Mouse (Mus musculus) heart, embryonic 16.5 days (tissue): ENCODE measurements around the gene St7l. TPM values are rescaled to one million over a fixed set of nuclear protein-coding genes. Genes with fewer than 3 reads are reported as not detected.

ENCODE experiments used
- ATAC-seq: fragments of 200-750 bp; cut with Nextera tagmentation; replicated peaks from 2 replicates; pipeline ENCODE4 v1.8.0; 2017; ENCODE audit warnings: moderate number of reproducible peaks; ENCODE audit not compliant: insufficient read depth, low FRiP score; ENCODE audit errors: extremely low read depth
- H3K27ac ChIP-seq: fragments of 300-500 bp; sonication (generic); 2 replicates; pipeline ENCODE4 v1.5.1; 2014; ENCODE audit warnings: mild to moderate bottlenecking, low read length, control low read depth, moderate library complexity
- H3K27me3 ChIP-seq: fragments of 300-500 bp; sonication (generic); 2 replicates; pipeline ENCODE4 v1.6.1; 2014; ENCODE audit warnings: low read length, mixed read lengths; ENCODE audit not compliant: control insufficient read depth, insufficient read depth
- H3K36me3 ChIP-seq: fragments of 300-500 bp; sonication (generic); 2 replicates; pipeline ENCODE4 v1.6.1; 2014; ENCODE audit not compliant: control insufficient read depth, insufficient read depth
- H3K4me1 ChIP-seq: fragments of 300-500 bp; sonication (generic); 2 replicates; pipeline ENCODE4 v1.6.1; 2014; ENCODE audit warnings: low read length, mixed read lengths; ENCODE audit not compliant: control insufficient read depth, insufficient read depth
- H3K4me2 ChIP-seq: fragments of 300-500 bp; sonication (generic); 2 replicates; pipeline ENCODE4 v1.6.1; 2014; ENCODE audit warnings: low read depth, mild to moderate bottlenecking, control low read depth, low read length
- H3K4me3 ChIP-seq: fragments of 300-500 bp; sonication (generic); 2 replicates; pipeline ENCODE4 v1.5.1; 2014; ENCODE audit warnings: mild to moderate bottlenecking, control low read depth, low read length
- H3K9ac ChIP-seq: fragments of 300-500 bp; sonication (generic); 2 replicates; pipeline ENCODE4 v1.6.1; 2014; ENCODE audit warnings: low read length, control low read depth
- H3K9me3 ChIP-seq: fragments of 300-500 bp; sonication (generic); replicated peaks from 2 replicates; pipeline ENCODE4 v1.6.1; 2016; ENCODE audit warnings: low read length; ENCODE audit not compliant: control insufficient read depth
- WGBS: fragments of 180-500 bp; shearing (Covaris S2); extraction: QIAGEN DNeasy Blood & Tissue Kit; methylation state at CpG from one replicate; pipeline ENCODE4 v1.1.7; 2014; 5-methylcytosine and 5-hydroxymethylcytosine counted together
- polyA plus RNA-seq: library from polyadenylated mRNA; unstranded; fragments of >200 nt; fragmentation: Nextera tagmentation; extraction: Ambion mirVana; gene quantifications from 2 replicates; pipeline ENCODE4 v1.2.1, GENCODE M21; 2015

Gene St7l
- polyA plus RNA-seq, 1 experiment from 2014 or later = 29.1 TPM

DNA sequence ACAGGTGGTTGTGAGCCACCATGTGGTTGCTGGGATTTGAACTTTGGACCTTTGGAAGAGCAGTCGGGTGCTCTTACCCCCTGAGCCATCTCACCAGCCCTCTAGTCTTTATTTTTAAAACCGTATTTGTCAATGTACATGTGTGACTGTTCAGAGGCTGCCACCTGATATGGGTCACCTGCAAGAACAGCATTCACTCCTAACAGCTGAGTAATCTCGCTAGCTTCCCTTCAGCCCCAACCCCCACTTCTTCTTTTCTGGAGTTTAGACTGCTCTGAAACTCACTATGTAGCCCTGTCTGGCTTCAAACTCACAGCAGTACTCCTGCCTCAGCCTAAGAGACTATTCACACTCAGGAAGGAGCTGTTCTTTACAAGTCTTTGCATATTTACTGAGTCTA is 41.4 kb upstream of the St7l start:
- no peak overlapping the region for H3K27ac ChIP-seq
- no peaks in the 10 kb centered on the region for H3K9me3 ChIP-seq
- H3K27me3 ChIP-seq = no peaks in the 10 kb centered on the region
- no peak overlapping the region for H3K9ac ChIP-seq
- no peak overlapping the region for H3K4me2 ChIP-seq
- no peak for ATAC-seq
- H3K36me3 ChIP-seq = peaks cover 14% of the 10 kb centered on the region
- H3K4me1 ChIP-seq = peaks cover 25% of the 10 kb centered on the region
- WGBS = 87% methylated on average over 3 of the region's 3 CpGs
- no peak overlapping the region for H3K4me3 ChIP-seq

DNA sequence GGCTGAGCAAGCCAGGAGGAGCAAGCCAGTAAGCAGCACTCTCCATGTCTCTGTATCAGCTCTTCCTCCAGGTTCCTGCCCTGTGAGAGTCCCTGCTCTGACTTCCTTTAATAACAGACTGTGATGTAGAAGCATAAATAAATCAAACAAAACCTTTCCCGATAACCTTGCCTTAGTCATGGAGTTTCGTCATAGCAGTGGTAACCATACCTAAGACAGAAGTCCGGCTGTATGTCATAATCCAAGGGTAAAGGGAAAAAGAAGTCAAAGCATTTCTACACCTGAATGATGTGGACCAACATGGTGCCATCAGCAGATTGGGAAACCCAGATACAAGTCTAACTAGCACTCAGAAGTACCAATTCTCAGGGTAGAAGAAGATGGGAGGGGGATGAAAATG is 28.0 kb upstream of the St7l start:
- WGBS = 94% methylated on average over 3 of the region's 3 CpGs
- H3K27ac ChIP-seq = no peak overlapping the region
- no peak overlapping the region for H3K9ac ChIP-seq
- no peaks in the 10 kb centered on the region for H3K9me3 ChIP-seq
- no peak overlapping the region for H3K4me3 ChIP-seq
- H3K27me3 ChIP-seq = no peaks in the 10 kb centered on the region
- peaks cover 38% of the 10 kb centered on the region for H3K36me3 ChIP-seq
- no peak for ATAC-seq
- no peak overlapping the region for H3K4me2 ChIP-seq
- peaks cover 2% of the 10 kb centered on the region; the same call in 1 of the 2 replicates for H3K4me1 ChIP-seq

DNA sequence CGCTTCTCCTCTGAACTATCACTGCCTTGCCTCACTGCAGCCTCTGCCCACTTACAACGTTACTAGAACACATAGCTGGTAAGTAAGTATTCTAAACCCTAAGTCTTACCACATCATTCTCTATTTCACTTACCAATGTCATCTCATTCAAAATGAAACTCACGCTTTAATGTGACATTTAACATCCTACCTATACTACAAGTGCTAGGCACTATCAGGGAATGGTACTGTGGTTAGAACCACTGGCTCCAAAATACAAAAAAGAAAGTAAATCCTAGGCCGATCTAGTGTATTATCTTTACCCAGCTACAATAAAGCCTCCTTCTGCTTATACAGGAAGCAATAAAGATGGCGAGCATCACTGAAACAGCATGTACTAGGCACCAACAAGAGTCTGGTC is 22.8 kb upstream of the St7l start:
- Histone ChIP-seq H3K36me3 (peaks cover 29% of the 10 kb centered on the region), H3K27ac (no peak overlapping the region), H3K4me1 (peaks cover 2% of the 10 kb centered on the region; the same call in 1 of the 2 replicates), H3K9ac (no peak overlapping the region), H3K4me3 (no peak overlapping the region), H3K9me3 (no peaks in the 10 kb centered on the region), H3K4me2 (no peak overlapping the region), H3K27me3 (no peaks in the 10 kb centered on the region)
- WGBS = 93% methylated on average over 5 of the region's 5 CpGs
- no peak for ATAC-seq

GRCm38 (mm10) chr3:104846601-104847000 is 17.2 kb upstream of the St7l start:
- Histone ChIP-seq H3K9me3 (no peaks in the 10 kb centered on the region), H3K9ac (no peak overlapping the region), H3K27me3 (no peaks in the 10 kb centered on the region), H3K4me3 (no peak overlapping the region), H3K4me1 (peaks cover 4% of the 10 kb centered on the region; the same call in 1 of the 2 replicates), H3K27ac (no peak overlapping the region), H3K4me2 (no peak overlapping the region), H3K36me3 (peaks cover 23% of the 10 kb centered on the region)
- no peak for ATAC-seq
- WGBS = 78% methylated on average over 4 of the region's 4 CpGs

DNA sequence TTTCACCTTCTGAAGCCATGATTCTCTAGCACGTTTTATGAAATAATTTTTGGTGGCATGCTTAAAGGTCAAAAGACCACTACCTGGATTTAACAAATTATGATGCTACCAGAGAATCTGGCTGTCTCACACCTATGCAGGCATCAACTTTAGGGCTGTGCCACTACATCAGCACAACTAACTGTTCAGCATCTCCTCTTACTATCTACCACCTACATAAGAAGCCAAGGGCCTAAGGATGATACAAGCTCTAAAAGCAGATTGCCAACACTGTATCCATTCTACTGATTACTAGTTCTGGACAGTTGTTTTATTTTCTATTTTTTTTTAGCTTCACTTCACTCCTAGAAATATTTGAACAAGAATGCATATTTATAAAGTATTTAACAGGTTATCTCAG is 9.3 kb upstream of the St7l start:
- peaks cover 12% of the 10 kb centered on the region for H3K36me3 ChIP-seq
- H3K27me3 ChIP-seq = no peaks in the 10 kb centered on the region
- WGBS = 84% methylated on average over 1 of the region's 1 CpGs

DNA sequence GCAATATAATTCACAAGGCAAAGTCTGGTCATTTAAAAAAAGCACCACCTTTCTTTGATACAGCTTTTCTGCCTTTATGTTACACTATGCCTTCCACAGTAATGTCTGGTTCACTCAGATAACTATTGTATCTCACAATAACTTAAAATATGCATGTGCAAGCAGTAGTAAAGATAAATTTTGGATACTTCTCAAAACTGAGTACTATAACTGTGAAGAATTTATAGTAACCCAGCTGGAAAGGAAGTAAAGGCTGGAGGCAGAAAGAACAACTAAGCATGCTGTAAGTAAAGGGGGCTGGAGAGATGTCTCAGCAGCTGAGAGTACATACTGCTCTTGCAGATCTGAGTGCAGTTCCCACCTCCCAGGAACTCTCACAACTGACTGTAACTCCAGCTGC is 8.9 kb upstream of the St7l start:
- ATAC-seq = no peak
- Histone ChIP-seq H3K4me2 (no peak overlapping the region), H3K9me3 (no peaks in the 10 kb centered on the region), H3K9ac (no peak overlapping the region), H3K4me3 (no peak overlapping the region), H3K36me3 (peaks cover 12% of the 10 kb centered on the region), H3K27me3 (no peaks in the 10 kb centered on the region), H3K27ac (no peak overlapping the region; the same call in 1 of the 2 replicates), H3K4me1 (peaks cover 16% of the 10 kb centered on the region)

More for the DNA sequence above, 9.3 kb upstream of the St7l start:
- no peak overlapping the region for H3K9ac ChIP-seq
- H3K27ac ChIP-seq = no peak overlapping the region
- H3K9me3 ChIP-seq = no peaks in the 10 kb centered on the region
- H3K4me3 ChIP-seq = no peak overlapping the region
- no peak overlapping the region for H3K4me2 ChIP-seq
- ATAC-seq = no peak
- peaks cover 15% of the 10 kb centered on the region for H3K4me1 ChIP-seq

DNA sequence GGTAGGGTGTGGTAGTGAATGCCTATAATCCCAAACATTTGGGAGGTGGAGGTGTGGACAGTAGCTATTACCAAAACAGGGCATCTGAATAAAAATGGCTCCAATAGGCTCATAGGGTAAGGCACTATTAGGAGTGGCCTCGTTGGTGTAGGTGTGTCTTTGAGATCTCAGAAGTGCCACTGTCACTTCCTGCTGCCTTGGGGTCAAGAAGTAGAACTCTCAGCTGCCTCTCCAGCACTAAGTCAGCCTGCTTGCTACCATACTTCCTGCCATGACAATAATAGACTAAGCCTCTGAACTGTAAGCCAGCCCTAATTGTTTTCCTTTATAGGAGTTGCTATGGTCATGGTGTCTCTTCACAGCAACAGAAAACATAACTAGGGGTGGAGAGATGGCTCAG is 7.7 kb upstream of the St7l start:
- peaks cover 12% of the 10 kb centered on the region for H3K36me3 ChIP-seq
- no peaks in the 10 kb centered on the region for H3K9me3 ChIP-seq
- no peak overlapping the region for H3K27ac ChIP-seq
- H3K4me1 ChIP-seq = peaks cover 18% of the 10 kb centered on the region
- H3K9ac ChIP-seq = no peak overlapping the region
- H3K27me3 ChIP-seq = no peaks in the 10 kb centered on the region
- no peak overlapping the region for H3K4me3 ChIP-seq
- H3K4me2 ChIP-seq = no peak overlapping the region
- no peak for ATAC-seq
- WGBS = 70% methylated on average over 1 of the region's 1 CpGs

DNA sequence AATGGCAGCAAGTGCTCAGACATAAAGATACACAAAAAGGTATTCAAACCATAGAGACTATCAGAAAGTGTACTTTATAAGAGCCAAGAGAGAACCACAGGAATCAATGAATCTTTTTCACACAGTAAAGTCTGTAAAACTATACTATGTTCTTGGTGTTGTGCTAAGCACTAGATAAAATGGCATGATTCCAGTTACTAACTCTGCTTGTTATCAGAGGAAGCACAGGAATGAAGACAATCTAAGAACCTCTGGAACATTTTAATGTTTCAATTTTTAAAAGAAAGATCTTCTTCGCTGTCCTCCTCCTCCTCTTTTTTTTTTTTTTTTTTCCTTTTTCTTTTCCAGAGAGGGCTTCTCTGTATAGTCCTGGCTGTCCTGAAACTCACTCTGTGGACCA is 5.2 kb upstream of the St7l start:
- Histone ChIP-seq H3K4me1 (peaks cover 38% of the 10 kb centered on the region), H3K27ac (no peak overlapping the region)
- WGBS = 95% methylated on average over 1 of the region's 1 CpGs

GRCm38 (mm10) chr3:104864651-104865340 is 991 bp downstream of the St7l start:
- Histone ChIP-seq H3K4me1 (peaks cover 31% of the 10 kb centered on the region), H3K9ac (peak overlapping the region; percentile 100), H3K4me2 (peak overlapping the region; percentile 89), H3K36me3 (peaks cover 6% of the 10 kb centered on the region; the same call in 1 of the 2 replicates), H3K27ac (peak overlapping the region; percentile 99), H3K9me3 (no peaks in the 10 kb centered on the region), H3K27me3 (no peaks in the 10 kb centered on the region), H3K4me3 (peak overlapping the region; percentile 100)
- WGBS = under 1% methylated on average over 48 of the region's 48 CpGs
- ATAC-seq = peak; percentile 89

More for the DNA sequence above, 5.2 kb upstream of the St7l start:
- Histone ChIP-seq H3K9ac (no peak overlapping the region), H3K27me3 (no peaks in the 10 kb centered on the region), H3K36me3 (peaks cover 12% of the 10 kb centered on the region), H3K4me3 (no peak overlapping the region), H3K9me3 (no peaks in the 10 kb centered on the region), H3K4me2 (no peak overlapping the region)
- ATAC-seq = no peak
